Mouse (Mus musculus) heart, postnatal 14 days (tissue): ENCODE results near the gene Syp. TPM values are rescaled to one million over a fixed set of nuclear protein-coding genes. Genes with fewer than 3 reads are reported as not detected.
A peak's percentile ranks its signal among the peaks of the same experiment; 100 is the strongest.

Experiments used
- DNase-seq, 2 experiments: peaks; one replicate each; pipeline ENCODE4 v3.0.0; 2021 to 2022
- intact Hi-C: fragments of 180-260 bp; cut with DNase I; formaldehyde crosslinking; loops from one replicate; pipeline ENCODE4 v1.15.1; 2025
- total RNA-seq, 2 experiments: library from RNA; stranded (reverse); gene quantifications; 2 replicates each; pipeline ENCODE4 v1.2.3; 2021

Gene Syp
- total RNA-seq, 2 experiments from 2014 or later: 1.4 to 1.8 TPM

DNA sequence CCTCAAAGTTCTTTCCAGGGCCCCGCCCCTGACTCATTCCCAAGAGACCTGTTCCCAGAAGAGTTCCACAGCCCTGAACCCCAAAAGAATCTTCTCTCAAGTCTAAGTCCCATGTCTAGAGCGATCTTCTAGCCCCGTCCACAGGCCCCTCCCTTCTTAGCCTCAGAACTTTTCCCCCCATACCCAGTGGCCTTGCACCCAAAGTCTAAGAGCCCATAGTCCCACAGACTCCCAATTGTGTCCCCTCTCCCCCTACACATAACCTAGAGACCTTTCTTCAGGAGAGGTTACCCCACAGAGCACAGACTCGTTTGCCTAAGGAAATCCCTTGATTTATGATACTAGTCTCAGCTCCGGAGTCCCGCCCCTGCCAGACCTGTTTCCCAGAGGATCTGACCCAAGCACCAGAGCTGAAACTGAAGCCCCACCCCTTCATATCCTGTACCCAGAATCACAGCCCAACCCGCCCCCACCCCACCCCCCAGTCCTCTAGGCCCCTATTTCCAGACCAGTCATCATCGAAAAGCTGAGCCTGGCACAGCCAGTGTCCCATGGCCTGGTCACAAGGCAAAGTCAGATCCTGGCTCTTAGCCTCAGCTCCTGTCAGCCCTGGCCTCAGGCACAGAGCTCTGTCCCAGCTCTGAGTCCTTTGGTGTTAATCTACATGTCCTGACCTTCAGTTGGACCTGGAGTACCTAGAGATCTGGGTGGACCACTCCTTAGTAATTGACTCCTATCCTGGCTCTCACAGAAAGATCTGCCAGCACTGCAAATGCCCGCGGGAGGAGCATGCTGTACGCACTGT lies 20.7 kb downstream of the Syp start:
- peak; percentile 32 to 44 for DNase-seq
- intact Hi-C loops: no loop called here

DNA sequence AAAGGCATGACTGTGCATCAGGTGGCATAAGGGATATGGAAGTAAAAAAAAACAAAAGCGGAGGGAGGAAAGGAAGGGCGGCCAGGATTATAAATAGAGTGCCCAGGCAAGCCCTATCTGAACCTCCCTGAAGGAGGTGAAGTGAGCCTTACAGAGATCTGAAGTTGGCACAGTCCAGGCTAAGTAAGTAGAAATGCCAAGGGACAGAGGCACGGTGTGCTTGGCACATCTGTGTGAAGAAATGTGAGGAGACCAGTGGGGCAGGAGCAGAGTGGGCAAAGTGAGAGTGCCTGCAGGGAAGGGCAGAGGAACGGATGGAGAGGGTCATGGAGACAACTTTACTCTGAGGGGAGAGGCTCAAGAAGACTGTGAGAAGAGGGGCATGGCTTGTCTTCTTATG lies 22.8 kb downstream of the Syp start:
- intact Hi-C loops: no loop called here
- no peak for DNase-seq

DNA sequence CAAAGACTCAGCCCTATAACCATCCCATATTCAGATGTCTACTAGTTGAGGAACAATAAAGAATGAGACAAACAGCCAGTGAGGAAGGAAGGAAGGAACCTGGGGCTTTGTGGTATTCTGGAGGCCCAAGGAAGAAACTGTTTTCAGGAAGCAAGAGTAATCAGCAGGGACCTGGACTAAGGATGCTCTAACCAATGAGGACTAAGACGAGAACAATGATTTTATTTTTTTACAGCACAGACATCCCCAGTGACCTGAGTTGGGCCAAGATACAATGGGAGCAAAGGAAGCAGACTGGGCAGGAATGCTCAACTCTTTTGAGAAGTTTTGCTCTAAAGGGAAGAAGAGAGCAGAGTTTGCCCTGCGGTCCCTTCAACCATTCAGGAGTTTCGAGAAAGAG lies 24.7 kb downstream of the Syp start:
- intact Hi-C loops: no loop called here
- no peak for DNase-seq

DNA sequence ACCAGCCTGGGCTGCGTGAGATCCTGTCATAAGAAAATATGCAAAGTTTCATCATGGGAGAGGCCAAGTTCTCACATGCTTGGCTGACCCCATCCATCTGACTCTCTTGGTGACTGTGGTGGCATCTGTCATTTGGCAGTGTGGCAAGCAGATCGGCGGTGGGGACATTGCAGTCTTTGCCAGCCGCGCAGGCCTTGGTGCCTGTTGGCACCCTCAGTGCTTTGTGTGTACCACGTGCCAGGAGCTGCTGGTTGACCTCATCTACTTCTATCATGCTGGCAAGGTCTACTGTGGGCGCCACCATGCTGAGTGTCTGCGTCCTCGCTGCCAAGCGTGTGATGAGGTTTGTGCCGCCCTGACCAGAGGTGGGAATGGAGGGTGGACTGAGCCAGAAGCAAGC lies 26.5 kb downstream of the Syp start:
- intact Hi-C loops: no loop called here
- DNase-seq: peak; percentile 22 to 41

DNA sequence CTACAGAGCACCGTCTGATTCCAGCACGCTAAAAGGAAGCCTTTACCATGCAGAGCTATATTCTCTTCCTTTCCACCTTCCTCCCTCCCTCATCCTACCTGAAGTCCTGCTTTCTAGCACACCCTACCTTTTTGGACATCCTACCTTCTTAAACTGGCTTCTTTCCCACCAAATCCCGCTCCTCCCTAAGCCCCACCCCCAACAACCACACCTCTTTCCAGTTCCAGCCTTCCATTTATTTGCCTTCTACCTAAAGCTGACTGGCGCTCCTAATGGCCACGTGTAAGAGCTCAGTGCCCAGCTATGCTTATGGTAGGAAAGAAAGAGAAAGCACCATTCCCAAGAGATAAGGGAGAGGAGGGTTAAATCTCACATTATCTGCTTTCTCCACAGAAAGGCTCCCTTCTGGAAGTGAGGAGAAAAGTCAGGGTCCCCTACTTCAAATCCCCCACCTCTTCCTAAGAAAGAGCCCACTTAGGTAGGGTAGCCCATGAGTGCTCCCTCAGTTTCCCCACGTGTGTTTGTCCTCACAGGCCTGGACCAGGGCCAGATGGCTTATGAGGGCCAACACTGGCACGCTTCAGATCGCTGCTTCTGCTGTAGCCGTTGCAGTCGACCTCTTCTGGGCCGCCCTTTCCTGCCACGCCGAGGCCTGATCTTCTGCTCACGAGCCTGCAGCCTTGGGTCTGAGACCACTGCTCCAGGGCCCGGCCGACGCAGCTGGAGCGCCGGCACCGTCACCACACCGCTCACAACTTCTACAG lies 27.6 kb downstream of the Syp start:
- intact Hi-C loops: no loop called here
- DNase-seq: no peak

DNA sequence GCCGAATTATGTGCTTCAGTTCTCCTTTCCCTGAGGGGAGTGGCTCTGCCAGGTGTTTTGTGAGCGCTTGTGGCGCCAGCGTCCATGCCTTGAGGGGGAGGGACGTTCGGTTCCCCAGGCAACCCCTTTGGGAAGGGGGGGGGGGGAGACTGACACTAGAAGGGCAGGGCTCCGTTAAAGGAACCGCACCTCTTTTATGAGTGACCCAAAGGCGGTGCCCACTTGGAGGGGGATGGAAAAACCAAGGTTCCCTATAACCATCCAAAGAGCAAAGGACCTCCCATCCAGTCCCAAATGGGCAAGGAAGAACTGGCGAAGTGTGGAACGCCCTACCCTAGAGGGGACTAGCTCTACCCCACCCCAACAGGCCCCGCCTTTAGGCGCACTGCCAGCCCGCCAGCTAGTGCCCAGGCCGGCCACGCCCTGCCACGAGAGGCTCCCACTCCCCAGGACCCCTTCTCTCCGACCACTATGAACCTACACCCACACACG lies 32.2 kb downstream of the Syp start:
- intact Hi-C loops: no loop called here
- peak; percentile 75 to 76 for DNase-seq

DNA sequence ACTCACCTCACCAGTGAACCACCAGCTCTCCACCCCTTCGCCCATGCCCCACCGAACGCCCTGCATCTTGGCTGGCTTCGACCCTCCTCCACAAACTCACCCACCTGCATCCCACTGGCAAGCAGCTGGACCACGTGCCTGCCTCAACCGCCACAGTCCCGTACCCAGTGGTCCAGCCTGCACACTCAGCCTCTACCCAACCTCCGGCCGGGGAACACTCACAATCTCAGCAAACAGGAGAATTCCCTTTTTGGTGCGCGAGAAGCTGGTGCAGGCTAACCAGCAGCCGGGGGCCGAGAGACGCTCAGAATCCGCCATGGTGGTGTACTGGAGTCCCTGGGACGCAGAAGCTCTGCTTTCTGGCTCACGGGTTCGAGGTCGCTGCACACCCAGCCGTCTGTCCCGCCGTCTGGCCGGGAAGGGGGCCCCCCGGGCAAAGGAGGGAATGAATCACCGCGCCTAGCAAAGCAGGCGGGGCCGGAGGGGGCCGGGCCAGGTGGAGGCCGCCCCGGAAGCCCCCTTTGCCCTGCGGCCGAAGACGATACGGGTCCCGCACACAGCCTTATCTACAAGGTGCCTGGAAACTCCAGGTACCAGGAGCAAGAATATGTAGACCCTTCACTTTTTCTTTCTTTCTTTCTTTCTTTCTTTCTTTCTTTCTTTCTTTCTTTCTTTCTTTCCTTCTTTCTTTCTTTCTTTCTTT lies 32.8 kb downstream of the Syp start, which contains the start of gene Plp2:
TSS of gene Plp2 (minus strand) at position 470 of the 703 bp plus-strand sequence.
- intact Hi-C loops: no loop called here
- DNase-seq: peak; percentile 40 to 49

DNA sequence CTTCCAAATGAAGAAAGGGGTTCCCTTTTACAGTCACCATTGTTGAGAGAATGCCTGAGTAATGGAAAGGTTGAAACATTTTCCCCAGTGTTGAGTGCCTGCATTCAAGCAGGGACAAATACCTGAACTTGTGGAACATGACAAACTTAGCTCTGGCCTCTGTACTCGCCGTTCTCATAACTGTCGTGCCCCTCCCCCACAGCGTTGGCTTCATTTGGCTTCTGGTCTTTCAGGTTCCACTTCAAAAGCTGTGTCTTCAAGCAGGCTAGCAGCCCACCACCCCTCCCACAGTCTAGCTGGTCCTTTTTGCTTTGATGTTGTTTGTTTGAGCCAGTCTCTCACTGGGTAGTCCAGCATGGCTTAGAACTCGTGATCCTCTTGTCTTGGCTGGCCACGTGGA lies 34.5 kb downstream of the Syp start:
- DNase-seq: no peak
- intact Hi-C loops: no loop called here

DNA sequence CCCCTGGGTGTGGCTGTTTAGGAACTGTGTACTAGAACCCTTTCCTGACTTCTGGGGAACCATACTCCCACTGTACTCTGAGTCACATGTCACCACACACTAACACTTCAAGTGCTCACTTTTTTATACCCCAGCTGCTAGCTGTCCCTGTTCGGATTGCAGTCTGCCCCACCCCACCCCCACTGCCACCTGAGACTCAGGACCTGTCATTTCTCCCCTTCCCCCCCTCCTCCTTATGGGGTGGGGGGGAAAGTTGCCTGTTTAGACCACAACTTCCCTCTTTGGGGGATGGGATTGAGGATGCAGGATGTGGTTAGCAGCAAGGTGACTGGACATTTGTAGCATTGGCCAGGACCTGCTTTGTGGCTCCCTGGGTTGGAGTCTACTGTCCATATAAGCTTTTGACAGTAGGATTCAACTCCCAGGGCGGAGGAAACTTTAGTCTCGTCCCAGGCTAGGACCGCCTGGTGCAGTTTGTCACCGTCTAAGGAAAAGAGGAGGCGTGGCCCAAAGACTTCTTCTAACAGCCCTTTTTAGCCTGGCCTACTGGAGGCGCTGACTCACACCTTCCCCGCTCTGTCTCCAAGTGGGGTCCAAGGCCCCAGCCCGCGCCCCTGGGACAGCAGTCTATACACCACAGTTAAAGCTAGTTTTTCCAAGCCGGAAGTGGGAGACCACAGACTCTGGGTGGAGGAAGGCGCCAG lies 35.5 kb downstream of the Syp start:
- no peak for DNase-seq
- intact Hi-C loops: no loop called here

DNA sequence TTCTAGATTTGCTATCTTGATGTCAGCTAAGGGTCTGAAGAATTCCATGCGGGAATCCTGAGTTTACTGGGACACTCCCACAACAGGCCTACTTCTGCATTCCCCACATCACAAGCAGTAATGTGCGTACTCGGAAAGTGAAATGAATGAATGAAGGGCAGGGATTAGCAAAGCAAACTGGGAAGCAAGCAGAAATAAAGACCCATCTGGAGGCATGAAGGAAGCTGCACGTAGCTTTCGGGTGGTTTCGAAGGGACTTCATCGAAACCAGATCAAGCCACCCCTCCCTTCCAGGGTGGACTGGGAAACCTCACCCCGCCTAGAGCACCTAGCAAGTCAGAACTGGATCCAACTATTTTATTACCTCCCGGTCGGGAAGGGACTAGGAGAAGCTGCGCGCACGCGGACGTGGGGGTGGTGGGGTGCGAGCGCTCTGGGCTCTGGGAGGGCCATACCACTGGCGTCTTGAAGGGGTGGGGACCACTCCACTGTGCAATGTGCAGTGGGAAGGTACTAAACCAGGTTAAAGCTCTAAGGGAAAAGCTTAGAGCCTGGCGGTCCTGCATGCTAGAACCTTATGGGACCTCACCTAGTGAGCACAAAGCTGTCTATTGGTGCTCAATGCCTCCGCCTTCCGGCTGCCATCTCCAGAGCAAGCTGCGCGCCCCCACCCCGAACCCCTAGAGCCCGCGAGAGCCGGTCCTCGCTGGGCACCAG lies 36.2 kb downstream of the Syp start:
- intact Hi-C loops: no loop called here
- DNase-seq: no peak

DNA sequence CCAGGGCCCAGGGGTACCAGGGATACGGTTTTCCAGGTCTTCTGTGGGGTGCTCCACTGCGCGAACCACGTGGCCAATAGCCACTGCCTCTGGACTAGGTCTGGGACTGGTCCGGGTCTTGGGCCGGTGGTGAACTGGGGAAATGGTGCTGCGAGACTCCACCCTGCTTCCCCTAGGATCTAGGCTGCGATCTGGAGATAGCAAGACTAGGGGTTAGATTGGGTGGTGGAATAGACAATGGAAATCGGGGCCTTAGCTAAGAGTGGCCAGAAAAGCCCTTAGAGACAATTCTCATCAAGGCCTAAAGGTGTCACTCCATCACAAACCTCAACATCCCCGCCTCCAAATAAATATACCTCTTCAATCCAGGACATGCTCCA lies 36.7 kb downstream of the Syp start:
- intact Hi-C loops: no loop called here
- DNase-seq: no peak

DNA sequence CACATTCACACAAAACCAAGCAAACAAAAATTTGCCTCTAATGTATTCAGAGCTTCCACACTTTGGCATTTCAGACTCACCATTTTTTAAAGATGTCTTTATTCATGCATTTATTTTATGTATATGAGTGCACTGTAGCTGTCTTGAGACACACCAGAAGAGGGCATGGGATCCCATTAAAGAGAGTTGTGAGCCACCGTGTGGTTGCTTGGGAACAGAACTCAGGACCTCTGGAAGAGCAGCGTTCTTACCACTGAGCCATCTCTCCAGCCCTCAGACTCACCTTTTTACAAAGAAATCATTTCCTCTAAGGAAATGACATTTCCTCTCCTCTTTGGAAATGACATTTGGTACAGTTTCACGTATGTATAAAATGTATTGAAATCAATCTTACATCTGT lies 40.7 kb downstream of the Syp start:
- intact Hi-C loops: no loop called here
- DNase-seq: no peak

DNA sequence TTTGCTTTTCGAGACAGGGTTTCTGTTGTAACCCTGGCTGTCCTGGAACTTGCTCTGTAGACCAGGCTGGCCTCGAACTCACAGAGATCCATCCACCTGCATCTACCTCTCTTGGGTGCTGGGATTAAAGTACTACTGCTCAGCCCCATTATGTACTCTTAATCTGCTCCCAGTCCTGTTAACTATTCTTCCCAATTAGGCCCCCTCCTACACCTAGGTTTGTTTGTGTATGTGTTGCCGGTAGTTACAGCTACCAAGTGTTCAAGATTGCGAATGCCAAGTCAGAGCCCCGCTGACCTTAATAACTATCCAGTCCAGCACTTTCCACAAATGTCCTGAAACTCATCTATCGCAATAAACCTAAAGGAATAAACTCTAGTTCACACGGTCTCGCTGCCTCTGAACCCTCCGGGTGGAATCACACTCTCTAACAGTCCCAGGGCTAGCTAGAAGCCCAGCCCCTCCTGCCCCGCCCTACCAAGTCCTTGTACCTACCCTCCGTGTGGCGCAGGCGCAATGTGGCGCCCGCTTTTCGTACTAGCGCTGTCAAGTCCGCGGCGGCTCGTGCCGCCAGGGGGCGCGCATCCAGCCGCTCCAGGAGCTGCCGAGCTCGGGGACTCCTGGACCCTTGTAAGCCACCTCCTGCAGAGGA lies 41.3 kb downstream of the Syp start:
- intact Hi-C loops: no loop called here
- peak; percentile 94 to 95 for DNase-seq

DNA sequence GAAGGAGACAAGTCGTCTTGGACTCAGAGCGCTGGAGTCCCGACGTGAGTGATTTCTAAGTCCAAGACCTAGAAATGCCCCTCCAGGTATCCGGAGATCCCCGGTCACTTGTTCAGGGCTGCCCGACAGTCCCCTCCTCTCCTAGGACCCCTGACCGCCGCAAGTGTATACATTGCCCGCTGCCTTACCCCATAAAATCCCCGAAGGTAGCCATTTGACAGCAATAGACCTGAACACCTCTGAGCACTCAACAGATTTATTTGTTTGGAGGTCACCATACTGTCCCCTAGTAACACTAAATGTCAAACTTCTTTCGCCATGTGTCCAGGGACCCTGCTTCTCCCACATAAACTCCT lies 41.8 kb downstream of the Syp start:
- DNase-seq: no peak
- intact Hi-C loops: no loop called here

DNA sequence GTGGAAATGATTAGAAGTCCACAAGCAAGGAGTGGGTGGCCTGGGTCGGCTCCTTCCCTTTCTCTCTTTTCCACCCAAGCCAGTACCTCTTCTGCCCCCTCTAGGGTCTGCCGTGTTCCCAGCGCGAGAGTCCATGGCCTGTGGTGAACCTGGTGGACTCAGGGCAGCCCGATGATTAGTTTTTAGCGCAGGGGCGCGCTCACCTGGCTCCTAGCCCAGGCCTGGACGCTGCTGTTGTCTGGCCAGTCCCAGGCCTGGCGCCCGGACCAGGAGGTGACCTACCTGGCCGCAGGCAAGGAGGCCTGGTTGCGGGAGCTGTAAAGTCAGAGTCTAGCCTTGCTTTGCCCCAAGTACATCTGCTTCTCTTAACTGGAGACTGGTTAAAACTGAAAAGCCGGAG lies 42.6 kb downstream of the Syp start, which contains the start of gene Magix:
TSS of gene Magix (minus strand) at position 388 of the 400 bp plus-strand sequence.
- intact Hi-C loops: no loop called here
- DNase-seq: peak; percentile 54 to 57

DNA sequence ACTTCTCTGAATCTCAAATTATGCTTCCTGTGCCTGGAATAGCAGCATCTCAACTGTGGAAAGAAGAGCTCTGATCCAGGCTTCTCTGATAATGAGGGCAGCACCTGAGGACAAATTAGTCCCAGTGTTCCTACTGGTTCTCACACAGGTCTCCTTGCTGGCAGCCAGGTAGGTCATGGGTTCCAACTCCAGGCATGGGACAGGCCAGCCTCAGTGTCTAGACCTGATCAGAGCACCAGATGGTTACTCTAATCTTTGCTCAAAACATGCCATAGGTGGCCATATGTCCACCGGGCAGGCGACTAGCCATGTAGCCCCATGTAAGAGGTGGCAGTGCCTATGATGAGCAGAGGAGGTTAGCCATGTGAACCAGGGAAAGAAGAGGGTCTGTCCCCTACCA lies 50.0 kb downstream of the Syp start:
- intact Hi-C loops: no loop called here
- no peak for DNase-seq

DNA sequence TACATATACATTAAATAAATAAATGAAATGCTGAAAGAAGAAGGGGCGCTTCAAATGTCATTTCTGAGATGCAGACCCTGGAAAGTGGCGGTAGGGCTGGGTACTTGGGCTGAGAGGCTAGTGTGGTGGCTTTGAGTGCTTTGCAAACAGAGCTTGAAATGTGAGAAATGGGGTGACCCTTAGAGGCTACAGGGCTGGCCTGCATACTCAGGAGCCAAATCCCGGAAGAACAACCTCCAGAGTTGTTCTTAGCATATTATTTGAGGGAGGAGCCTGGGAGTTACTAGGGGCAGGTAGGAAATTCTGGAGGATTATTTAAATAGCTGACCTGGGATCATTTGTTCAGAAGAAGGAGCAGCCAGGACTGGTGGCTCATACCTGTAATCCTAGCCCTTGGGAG lies 52.2 kb downstream of the Syp start:
- no peak for DNase-seq
- intact Hi-C loops: loop anchor here (5.0 to 10.0 kb wide), 2 partner anchors 218 to 366 kb away; no protein-coding TSS in a partner anchor

DNA sequence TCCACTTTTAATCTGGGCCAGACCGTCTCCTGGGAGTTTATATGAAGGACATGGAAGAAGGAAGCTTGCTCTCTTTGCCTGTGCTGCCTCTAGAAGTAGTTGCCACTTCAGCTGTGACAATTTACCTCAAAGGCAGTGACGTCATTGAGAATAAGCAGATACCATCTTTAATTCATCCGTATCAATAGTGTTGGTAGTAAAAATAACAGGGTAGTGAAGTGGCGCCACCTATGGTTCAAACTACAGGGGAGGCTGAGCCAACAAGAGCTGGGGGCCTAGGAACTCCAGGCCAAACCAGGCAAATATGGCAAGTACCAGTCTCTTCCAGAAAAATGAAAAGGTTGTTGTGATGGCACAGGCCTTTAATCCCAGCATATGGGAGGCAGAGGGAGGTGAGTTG lies 54.6 kb downstream of the Syp start:
- intact Hi-C loops: loop anchor here (2.0 to 10.0 kb wide), 3 partner anchors 221 to 368 kb away; no protein-coding TSS in a partner anchor
- peak; percentile 24 to 39 for DNase-seq

DNA sequence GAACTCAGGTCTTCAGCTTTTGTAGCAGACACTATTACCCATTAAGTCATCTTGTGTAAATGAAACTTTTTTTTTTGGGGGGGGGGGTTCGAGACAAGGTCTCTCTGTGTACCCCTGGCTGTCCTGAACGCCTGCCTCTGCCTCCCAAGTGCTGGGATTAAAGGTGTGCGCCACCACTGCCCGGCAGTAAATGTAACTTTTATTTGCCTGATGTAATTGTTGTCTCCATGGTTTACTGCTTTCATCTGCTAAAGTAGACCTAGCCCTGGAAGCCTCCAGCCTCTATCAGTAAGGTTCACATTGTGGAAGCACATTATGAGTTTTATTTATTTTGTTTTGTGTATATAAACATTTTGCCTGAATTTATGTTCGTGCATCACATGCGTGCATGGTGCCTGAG lies 58.2 kb downstream of the Syp start:
- intact Hi-C loops: loop anchor here (10.0 kb wide), 1 partner anchor 372 kb away; no protein-coding TSS in a partner anchor
- DNase-seq: no peak
